Mouse (Mus musculus) brain, adult 2 months (tissue): ENCODE data around the gene Cerk.
"Not testable (repeated sequence)": the region's sequence is repeated elsewhere in the genome, so short reads cannot be mapped to it uniquely, and the experiment has no call there.

Experiments
- DNase-seq: peaks from one replicate; pipeline ENCODE4 v3.0.0; 2011; ENCODE audit warnings: low read depth, low spot score

The Cerk gene

GRCm38 (mm10) chr15:86212193-86212592 lies 26.3 kb upstream of the Cerk start:
- not testable (repeated sequence) for DNase-seq

DNA sequence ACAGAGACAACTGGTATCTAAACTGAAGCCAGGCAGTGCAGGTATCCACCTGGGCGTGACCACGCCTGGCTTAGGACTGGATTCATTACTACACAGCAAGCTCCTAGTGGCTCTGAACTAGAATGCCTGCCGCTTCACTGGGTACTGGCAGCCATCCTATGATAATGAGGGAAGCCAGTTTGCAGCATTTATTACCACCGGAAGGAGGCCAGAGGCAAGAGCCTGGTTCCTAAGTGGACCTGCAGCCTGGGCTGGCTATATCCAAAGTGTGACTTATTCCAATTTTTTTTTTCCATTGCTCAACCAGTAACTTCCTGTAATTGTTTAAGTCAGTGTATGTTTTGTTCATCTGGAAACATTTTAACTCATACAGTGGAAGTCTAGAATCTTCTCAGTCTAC lies 20.4 kb upstream of the Cerk start:
- no peak for DNase-seq

GRCm38 (mm10) chr15:86205300-86205699 lies 19.4 kb upstream of the Cerk start:
- peak; percentile 63 for DNase-seq

DNA sequence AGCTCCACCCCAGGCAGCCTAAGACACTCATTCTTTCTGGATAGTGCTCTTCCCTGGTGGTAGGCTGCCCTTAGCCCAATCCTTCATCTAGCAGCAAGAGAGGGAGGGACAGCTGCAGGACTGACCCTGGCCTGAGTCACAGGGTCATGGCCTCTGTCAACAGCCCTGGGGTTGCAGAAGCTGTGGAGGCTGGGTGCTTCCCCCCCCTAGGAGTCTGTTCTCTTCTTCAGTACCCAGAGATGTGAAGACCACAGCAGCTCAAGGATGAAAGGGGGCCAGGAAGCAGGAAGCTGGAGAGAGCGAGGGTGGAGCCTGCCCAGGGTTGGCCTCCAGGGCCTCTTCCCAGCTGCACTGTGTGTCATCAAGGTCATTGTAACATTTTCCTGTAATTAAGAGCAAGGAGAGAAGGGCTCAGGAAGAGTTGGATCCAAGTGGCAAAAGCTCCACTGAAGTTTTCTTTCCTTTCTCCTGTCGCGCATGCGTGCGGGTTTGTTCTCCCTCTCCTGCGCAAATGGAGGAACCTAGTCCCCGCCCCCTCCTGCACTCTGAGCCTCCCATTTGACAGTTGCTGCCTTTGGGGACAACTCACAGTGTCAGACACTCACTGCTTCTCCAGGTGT lies 18.1 kb upstream of the Cerk start:
- no peak for DNase-seq

- no peak for DNase-seq
Observed at GRCm38 (mm10) chr15:86203292-86203793, 17.4 kb upstream of the Cerk start.

- DNase-seq: peak; percentile 33
Observed at GRCm38 (mm10) chr15:86202640-86203039, 16.7 kb upstream of the Cerk start.

- DNase-seq: no peak
Observed at GRCm38 (mm10) chr15:86201696-86202330, 15.9 kb upstream of the Cerk start.

GRCm38 (mm10) chr15:86201095-86201494 lies 15.2 kb upstream of the Cerk start:
- no peak for DNase-seq

DNA sequence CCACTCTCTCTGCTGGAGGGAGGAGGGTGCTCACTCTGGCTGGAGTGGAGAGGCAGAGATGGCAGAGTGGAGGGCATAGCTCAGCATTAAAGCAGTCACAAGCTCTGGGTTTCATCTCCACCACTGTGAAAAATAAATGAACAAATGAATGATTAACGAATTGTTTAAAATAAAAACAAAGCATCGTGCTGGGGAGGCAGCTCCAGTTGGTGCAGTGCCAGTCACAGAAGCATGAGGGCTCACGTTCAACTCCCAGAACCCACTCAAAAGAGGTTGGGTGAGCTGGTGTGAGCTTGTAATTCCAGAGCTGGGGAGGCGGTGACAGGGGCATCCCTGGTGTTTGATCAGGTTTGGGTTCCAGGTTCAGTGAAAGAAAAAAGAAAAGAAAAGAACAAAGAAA lies 14.2 kb upstream of the Cerk start:
- DNase-seq: no peak

GRCm38 (mm10) chr15:86199482-86199881 lies 13.5 kb upstream of the Cerk start:
- DNase-seq: no peak

GRCm38 (mm10) chr15:86199052-86199451 lies 13.1 kb upstream of the Cerk start:
- DNase-seq: peak; percentile 81

- DNase-seq: not testable (repeated sequence)
Observed at GRCm38 (mm10) chr15:86194676-86195453, 8.9 kb upstream of the Cerk start.

DNA sequence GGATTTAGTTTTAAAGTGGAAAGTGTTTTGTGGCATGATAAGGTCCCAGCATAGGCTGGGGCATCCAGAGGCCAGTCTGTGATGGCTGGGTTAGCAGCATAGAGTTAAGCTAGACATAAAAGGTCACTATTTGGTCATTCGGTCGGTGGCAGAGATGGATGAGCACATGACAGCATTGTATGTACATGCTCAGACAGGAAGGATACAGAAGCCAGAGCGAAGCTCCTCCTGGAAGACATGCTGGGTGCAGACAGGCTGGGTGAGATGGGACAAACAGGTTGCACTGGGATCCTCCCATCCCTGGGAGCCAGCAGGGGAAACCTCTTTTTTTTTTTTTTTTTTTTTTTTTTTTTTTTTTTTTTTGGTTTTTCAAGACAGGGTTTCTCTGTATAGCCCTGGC lies 6.0 kb upstream of the Cerk start:
- no peak for DNase-seq

DNA sequence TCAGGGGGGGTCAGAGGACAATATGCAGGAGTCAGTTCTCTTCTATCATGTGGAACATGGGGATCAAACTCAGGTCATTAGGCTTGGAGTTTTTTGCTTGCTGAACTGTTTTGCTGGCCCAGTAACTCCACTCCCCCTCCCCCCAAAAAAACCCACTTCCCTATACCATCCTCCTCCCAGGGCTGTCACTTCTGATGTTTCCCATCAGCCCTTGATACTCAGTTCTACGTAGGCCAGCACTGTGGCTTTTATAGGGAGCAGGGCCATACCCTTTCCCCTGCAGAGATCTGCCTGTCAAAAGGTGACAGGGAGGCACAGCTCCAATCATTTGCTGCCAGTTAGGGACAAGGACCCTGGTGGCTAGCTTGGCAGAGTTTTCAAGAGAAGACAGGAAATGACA lies 5.6 kb upstream of the Cerk start:
- no peak for DNase-seq

DNA sequence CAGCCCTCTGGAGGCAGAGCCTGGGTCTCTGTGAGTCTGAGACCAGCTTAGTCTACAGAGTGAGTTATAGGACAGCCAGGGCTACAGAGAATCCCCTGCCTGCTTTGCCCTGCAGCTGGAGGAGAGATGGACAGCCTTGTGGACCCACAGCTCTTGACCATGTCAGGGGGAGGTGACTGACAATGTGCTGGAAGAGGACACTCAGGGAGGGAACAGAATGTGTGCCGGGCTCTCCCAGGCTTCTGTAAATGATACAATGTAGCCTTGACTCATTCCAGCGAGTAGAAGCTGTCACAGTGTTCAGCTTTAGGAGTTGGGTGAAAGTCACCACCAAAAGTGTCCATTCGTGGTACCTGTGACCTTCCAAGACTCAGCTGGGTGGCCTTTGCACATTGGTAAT lies 4.4 kb upstream of the Cerk start:
- DNase-seq: no peak

DNA sequence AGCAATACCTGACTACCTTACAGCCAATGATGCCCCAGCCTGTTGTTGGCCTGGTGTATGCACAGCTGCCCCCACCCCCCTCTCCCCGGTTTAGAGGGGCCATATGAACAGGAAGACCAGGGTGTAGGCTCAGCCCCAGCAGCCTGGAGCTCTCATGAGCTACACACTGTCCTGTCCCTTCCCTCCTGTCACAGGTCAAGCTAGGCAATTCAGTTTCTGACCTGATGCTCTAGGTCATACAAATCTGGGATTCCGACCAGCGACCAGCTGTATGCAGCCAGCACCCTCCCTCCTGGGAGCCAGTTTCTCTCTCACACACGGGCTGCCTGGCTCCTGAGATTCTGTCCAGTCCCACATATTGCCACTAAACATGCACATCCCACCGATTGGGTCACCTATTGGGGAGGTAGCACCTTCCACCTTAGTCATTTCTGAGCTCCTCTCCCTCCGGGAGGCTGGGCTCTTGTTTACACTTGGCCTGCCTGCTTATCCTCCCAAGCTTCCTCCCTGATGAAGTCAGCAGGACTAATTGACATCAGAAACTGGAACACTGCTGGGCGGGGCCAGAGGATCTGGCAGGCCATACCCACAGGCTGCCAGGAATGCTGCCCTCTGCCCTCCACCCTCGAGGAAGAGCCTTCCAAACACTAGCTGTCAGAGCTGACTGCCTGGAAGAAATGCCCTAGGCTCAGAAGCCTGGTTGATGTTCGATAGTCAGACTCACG lies 3.0 kb upstream of the Cerk start:
- DNase-seq: peak; percentile 95

- DNase-seq: peak; percentile 57
Observed at GRCm38 (mm10) chr15:86188186-86188585, 2.2 kb upstream of the Cerk start.

- peak; percentile 72 for DNase-seq
Observed at GRCm38 (mm10) chr15:86186686-86187085, 745 bp upstream of the Cerk start.

GRCm38 (mm10) chr15:86184851-86185688 lies 871 bp downstream of the Cerk start:
- DNase-seq: peak; percentile 58

DNA sequence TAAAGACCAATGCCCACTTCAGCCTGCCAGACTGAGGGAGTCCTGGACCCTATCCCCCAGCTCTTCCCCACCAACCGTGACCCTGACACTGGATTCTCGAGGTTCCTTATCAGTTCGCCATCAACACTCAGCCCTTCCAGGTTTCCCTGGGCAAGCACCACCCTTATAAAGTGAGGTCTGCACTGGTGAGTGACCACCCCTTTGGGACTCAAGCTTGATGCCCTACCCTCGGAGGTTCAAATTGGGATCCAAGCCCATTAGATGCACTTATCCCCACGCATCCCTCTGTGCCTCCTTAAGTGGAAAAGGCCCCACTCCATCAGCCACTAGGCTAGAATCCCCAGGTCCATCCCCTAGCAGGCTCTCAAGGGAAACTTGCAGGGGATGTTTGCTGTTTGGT lies 1.9 kb downstream of the Cerk start:
- DNase-seq: no peak

DNA sequence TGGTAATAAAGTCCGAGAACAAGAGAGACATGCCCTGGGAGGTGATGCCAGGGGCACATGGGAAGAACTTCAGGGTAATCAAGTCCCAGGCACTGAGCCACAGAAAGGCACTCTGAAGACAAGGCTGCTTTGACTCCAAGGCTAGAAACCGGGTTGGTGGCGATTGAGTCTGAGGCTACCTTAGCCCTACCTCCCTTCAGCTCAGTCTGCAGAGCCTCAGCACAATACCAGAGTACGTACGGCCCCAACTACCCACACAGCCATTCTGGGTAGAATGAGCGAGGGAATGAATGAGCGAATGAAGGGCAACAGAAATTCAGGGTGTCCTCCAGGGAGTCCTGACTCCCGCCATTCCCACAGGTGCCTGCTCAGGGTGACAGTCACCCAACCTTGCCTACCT lies 2.5 kb downstream of the Cerk start:
- DNase-seq: no peak
